Mouse (Mus musculus): ENCODE measurements around the gene Olfr171.
"Not testable (repeated sequence)": the region's sequence is repeated elsewhere in the genome, so short reads cannot be mapped to it uniquely, and the experiment has no call there.

Gene Olfr171

DNA sequence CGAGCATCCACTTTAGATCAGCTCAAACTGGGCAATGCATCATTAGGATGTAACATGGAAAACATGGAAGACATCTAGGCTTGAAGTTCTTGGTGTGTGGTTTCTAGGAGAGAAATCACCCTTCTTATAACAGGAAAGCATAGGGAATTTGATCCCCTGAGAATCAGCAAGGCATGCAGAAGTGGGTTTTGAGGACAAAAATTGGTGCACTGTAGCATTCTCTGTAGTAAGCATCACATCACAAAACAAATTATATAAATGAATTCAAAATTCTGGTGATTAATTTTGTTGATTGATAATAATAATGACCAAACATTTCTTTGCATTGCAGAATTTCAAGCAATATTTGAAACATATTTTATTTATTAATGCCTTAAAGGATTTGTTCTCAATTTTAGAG lies at the start of gene Olfr171:
Gene Olfr171, minus strand, starts transcription at position 101 of the 400 bp plus-strand sequence.
- in situ Hi-C loops (cut with MboI; ENCODE audit: low sequenced_read_pairs) = no loop called here

DNA sequence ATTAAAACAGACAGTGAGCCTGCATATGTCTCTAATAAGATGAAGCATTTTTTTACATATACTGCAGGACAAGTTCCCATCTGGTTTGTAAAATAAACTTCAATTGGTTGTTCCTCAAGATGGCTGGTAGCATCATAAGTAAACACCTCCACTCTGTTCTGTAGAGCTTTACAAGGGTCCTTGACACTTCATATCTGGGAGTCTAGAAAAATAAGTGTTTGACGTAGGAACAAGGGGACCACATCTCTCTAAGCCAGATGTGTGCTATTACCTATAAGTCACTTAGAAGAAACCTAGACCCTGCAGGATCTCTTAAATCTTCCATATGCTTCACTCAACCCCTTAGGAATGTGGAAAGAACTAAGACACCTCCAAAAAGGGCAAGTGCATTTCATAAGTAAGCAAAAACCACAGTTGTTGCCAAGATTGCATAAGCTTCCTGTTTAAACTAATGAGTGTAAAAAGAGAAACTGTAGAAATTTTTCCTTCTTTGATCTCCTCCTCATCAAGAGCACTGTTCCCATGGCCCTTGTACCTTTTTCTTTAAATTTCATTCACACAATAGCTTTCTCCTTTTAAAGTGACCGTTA lies 41.1 kb upstream of the Olfr171 start:
- in situ Hi-C loops (cut with MboI; ENCODE audit: low sequenced_read_pairs) = no loop called here

DNA sequence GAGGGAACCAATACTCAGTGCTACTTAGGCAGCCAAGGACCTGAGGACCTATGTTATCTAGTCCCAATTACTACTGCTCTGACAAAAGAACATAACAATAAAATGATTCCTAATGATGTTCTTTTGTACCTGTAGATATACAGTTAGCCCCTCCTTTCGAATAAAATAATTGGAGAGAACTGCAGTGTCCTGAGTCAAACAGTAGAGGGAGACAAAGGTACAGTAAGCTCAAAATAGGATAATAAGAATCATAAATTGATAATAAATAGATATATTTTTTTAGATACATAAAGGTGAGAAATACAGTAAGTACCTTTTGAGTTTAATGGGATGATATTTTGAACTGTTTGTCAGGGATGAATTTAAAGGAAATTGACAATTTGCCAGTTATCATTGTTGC lies 36.6 kb upstream of the Olfr171 start:
- in situ Hi-C loops (cut with MboI; ENCODE audit: low sequenced_read_pairs) = no loop called here

DNA sequence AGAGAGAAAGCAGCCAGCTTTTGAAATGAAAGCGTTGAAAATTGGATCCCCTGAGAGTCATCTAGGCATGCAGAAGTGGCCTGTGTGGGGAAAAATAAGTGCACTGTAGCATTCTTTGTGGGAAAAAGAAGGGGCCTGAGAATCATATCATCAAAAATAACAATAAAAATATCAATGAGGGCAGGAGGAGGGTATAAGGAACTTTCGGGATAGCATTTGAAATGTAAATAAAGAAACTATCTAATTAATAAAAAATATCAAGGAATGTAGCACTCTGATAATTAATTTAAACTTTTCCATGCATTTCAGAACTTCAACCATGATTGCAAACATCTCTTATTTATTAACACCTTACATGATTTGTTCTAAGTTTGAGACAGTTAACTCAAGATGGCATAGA lies 17.9 kb downstream of the Olfr171 start, which contains the start of gene Olfr170:
Gene Olfr170, minus strand, starts transcription at position 101 of the 400 bp plus-strand sequence.
- in situ Hi-C loops (cut with MboI; ENCODE audit: low sequenced_read_pairs) = not testable (repeated sequence)

DNA sequence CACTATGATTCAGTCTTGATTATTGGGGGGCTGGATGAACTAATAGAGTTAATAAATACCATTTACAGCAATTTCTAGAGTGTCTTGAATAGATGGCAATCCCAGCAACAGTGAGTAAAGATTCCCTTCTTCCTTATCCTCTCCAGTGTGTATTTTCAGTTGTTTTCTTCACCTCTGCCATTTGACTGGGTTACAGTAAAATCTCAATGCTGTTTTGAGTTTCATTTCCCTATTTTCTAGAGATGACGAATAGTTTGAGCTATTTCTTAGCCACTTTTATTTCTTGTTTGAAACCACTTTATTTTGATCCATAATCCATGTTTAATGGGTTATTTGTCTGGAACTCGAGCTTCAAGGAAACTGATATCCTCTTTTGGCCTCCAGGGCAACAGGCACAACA lies 26.6 kb downstream of the Olfr171 start:
- in situ Hi-C loops (cut with MboI; ENCODE audit: low sequenced_read_pairs) = no loop called here

Measured in CH12F3 (cell line).